Mouse (Mus musculus) cerebellum, adult 11-12 months (tissue): ENCODE measurements around the gene Ccl9.

Source experiments
- DNase-seq: peaks from one replicate; pipeline ENCODE4 v3.0.0; 2022

Ccl9 gene

GRCm38 (mm10) chr11:83534609-83535423 lies 43.6 kb downstream of the Ccl9 start:
- DNase-seq, result peak; percentile 29

DNA sequence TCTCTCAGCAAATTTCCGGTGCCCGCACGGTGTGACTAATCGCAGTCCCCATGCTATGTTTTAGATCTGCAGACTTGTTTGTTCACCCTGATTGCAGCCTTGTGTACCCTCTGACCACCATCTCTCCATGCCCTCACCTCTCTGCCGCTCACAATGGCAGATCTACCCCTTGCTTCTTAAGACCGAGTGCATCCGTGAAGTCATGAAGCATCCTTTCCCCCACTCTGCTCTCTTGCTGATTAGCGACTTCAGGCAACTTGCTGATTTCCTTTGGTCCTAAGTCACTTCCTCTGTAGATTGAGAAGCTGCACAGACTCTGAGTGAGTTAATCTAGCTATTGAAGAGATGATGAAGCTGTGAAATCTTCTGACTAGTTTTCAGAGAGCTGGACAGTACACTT lies 44.3 kb downstream of the Ccl9 start:
- no peak for DNase-seq

DNA sequence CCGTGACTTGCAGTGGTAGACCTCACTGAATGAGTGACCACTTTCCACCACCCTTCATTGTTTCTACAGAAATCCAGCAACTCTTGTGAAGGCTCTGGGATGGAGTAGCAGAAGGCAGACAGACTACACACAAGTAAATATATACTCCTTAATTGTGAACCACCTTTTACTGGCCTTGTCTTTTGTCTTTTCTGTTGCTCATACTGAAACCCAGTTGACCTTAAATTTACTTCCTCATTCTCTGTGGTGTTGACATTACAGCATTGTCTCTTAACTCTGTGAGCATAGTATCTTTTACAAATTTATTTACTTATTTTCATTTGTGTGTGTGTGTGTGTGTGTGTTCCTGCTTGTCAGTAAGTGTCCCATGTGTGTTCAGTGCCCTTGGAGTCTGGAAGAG lies 45.2 kb downstream of the Ccl9 start:
- no peak for DNase-seq

GRCm38 (mm10) chr11:83530360-83530759 lies 48.1 kb downstream of the Ccl9 start, which contains the start of gene Ccl5:
Ccl5 (minus strand) TSS chr11:83530518.
- no peak for DNase-seq

DNA sequence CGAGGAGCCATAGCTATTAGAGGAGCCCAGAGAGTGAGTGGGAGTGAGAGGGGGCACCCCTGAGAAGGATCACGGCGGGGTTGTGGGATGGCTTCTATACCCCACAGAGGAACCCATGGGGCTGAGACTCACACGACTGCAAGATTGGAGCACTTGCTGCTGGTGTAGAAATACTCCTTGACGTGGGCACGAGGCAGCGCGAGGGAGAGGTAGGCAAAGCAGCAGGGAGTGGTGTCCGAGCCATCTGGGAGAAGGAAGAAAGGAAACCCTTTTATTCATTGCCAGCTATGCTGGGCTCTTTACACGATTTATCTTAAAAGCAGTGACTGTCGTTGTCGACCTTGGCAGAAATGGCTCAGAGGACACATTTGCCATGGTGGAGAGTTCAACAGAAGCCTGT lies 49.4 kb downstream of the Ccl9 start:
- DNase-seq, result no peak
